Mouse (Mus musculus): ENCODE results near the gene Ms4a15.

DNA sequence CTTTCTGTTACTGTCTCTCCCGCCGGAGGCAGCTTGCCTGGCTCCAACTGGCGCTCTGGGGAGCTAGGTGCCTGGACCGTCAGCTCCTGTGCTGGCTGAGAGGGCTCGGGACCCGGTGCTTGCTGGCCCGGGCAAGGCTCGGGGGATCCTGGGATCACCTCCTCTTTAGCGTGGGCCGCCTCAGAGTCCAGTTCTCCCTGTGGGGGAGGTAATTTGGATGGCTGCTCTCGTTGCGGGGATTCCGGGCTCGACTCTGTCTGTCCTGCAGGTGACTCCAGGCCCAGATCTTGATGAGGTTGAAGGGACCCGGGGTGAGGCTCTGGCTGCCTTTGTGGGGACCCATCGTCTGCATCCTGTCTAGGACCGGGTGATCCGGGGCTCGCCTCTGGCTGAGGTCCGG is 44.6 kb downstream of the Ms4a15 start:
- no peak for TF ChIP-seq POLR2A (IDR thresholded peaks at IDR 0.05; ENCODE audit: extremely low read depth, insufficient read depth, low read length)
- TF ChIP-seq CTCF (IDR thresholded peaks at IDR 0.05; ENCODE audit: extremely low read depth, insufficient read depth, low read length) = no peak

Measured in cortical plate, adult 2 months (tissue).